Mouse (Mus musculus) liver, postnatal 0 days (tissue): ENCODE measurements around the gene Ugt1a5.

Experiments
- CTCF ChIP-seq: sonication (generic); IDR thresholded peaks from 2 replicates; pipeline ENCODE4 v1.5.1; 2016; ENCODE audit warnings: antibody characterized with exemption, low read depth
- EP300 ChIP-seq: IDR thresholded peaks from 2 replicates; pipeline ENCODE4 v1.6.1; 2016; ENCODE audit warnings: antibody characterized with exemption, low read depth, mild to moderate bottlenecking

GRCm38 (mm10) chr1:88230981-88231802 lies 65.4 kb downstream of the Ugt1a5 start:
- TF ChIP-seq CTCF (no peak), EP300 (no peak)
